Mouse (Mus musculus): ENCODE measurements around the gene Rab39. TPM values are rescaled to one million over a fixed set of nuclear protein-coding genes. Genes with fewer than 3 reads are reported as not detected.
A peak's percentile ranks its signal among the peaks of the same experiment; 100 is the strongest.

Rab39 gene
- polyA plus RNA-seq, 1 experiment from 2014 or later, result 3.6 TPM

- Histone ChIP-seq H3K9me3 (no peaks in the 10 kb centered on the region), H3K27me3 (no peaks in the 10 kb centered on the region), H3K9ac (replicated peaks) (no peak overlapping the region), H3K4me1 (replicated peaks) (no peaks in the 10 kb centered on the region), H3K27ac (no peak overlapping the region), H3K4me2 (replicated peaks) (no peak overlapping the region), H3K4me3 (replicated peaks) (no peak overlapping the region), H3K36me3 (no peaks in the 10 kb centered on the region)
- no peak for ATAC-seq
- 68% methylated on average over 4 of the region's 4 CpGs for WGBS
Measured at GRCm38 (mm10) chr9:53676921-53677320, 29.1 kb downstream of the Rab39 start.

DNA sequence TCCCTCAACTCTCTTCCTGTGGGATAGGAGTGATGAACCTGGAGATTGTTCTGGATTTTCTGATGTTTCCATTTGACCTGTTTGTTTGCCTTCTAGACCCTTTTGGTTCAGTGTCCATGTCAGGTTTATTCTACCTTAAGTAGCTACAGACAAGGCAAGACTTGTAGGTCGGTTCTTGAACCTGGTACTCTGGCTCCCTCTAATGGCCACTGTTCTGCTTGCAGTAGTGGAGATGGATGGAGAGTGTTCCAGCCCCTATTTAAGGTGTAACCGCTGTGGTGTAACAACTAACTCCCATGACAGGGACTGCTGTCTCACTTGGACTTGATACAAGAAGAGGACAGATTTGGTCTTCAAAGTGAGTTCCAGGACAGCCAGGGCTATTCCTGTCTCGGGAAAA, 32.5 kb downstream of the Rab39 start:
- no peaks in the 10 kb centered on the region for H3K9me3 ChIP-seq
- no peaks in the 10 kb centered on the region for H3K4me1 ChIP-seq (replicated peaks)
- H3K27me3 ChIP-seq, result no peaks in the 10 kb centered on the region
- no peak for ATAC-seq
- no peak overlapping the region for H3K9ac ChIP-seq (replicated peaks)
- no peak overlapping the region for H3K4me3 ChIP-seq (replicated peaks)
- WGBS, result 20% methylated on average over 3 of the region's 3 CpGs
- no peak overlapping the region for H3K4me2 ChIP-seq (replicated peaks)
- no peaks in the 10 kb centered on the region for H3K36me3 ChIP-seq
- no peak overlapping the region for H3K27ac ChIP-seq

- no peaks in the 10 kb centered on the region for H3K36me3 ChIP-seq
- H3K27ac ChIP-seq, result no peak within 1 kb of the TSS
- no peaks in the 10 kb centered on the region for H3K27me3 ChIP-seq
- peaks cover 21% of the 10 kb centered on the region for H3K4me1 ChIP-seq (replicated peaks)
- no peak within 1 kb of the TSS for H3K4me3 ChIP-seq (replicated peaks)
- no peak within 1 kb of the TSS for H3K9ac ChIP-seq (replicated peaks)
- H3K9me3 ChIP-seq, result no peaks in the 10 kb centered on the region
- WGBS, result 56% methylated on average over 5 of the region's 5 CpGs
- no peak within 1 kb of the TSS for H3K4me2 ChIP-seq (replicated peaks)
- ATAC-seq, result no peak
Measured at GRCm38 (mm10) chr9:53669680-53670219, 36.3 kb downstream of the Rab39 start, which contains the start of gene Cul5. Gene Cul5, minus strand, starts transcription at chr9:53670014.

DNA sequence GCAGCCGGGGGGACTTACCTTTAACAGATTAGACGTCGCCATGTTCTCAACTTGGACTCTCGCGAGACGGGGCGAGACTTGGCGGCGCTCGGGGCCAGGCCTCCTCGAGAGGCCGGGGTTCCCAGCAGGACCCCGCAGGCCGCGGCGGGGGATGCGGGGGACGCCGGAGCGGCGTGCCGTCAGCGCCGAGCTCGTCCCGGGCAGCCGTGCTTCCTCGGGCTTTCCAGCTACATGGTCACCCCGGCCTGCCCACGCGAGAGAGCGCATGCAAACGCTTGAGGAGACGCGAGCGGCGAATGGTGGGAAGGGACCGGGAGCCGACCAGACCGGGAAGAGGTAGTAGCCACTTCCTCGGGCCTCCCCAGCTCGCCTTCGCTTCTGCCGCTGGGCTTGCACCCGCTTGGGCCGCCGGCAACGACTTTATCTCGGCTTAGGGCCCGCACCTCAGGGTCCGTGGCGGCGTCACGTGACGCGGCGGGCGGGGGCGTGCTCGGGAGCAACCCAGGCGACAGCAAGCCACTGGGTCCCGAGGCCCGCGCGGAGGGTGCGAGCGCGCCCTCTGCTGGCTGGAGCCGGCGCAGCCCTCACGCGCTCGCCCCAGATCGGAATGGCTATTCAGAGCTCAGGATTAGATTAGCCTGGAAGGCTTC, 38.9 kb downstream of the Rab39 start:
- Histone ChIP-seq H3K4me3 (replicated peaks) (peak overlapping the region; percentile 94), H3K27ac (peak overlapping the region; percentile 97), H3K36me3 (0 out of 2 replicates have a peak, but pooled peaks cover 4% of the 10 kb centered on the region), H3K9me3 (no peaks in the 10 kb centered on the region), H3K9ac (replicated peaks) (peak overlapping the region; percentile 100), H3K4me1 (replicated peaks) (peaks cover 29% of the 10 kb centered on the region), H3K27me3 (no peaks in the 10 kb centered on the region), H3K4me2 (replicated peaks) (peak overlapping the region; percentile 85)
- under 1% methylated on average over 72 of the region's 74 CpGs for WGBS
- ATAC-seq, result peak; percentile 97

DNA sequence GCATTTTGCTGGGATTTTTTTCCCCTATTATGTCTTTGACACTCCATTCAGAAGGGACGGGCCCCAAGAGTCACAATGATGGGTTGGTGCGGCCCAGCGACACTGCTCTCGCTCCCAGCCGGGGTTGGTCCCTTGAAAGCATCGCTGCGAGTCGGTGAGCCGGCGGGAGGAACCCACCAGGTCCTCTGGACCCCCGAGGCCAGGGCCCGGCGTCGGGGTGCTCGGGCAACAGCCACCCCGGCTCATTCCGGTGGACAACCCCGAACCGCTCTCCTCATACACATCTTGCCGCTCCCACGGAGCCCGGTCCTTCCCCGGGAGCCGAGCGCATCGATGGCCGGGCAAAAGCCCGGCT, 39.4 kb downstream of the Rab39 start:
- peaks cover 29% of the 10 kb centered on the region for H3K4me1 ChIP-seq (replicated peaks)
- no peak; the same call in none of the 2 replicates for ATAC-seq

GRCm38 (mm10) chr9:53665428-53665827, 40.6 kb downstream of the Rab39 start:
- H3K9me3 ChIP-seq, result no peaks in the 10 kb centered on the region
- ATAC-seq, result no peak
- H3K36me3 ChIP-seq, result 0 out of 2 replicates have a peak, but pooled peaks cover 4% of the 10 kb centered on the region
- H3K27me3 ChIP-seq, result no peaks in the 10 kb centered on the region
- peak overlapping the region; percentile 85 for H3K4me2 ChIP-seq (replicated peaks)
- peaks cover 29% of the 10 kb centered on the region for H3K4me1 ChIP-seq (replicated peaks)
- no peak overlapping the region for H3K27ac ChIP-seq
- peak overlapping the region; percentile 94 for H3K4me3 ChIP-seq (replicated peaks)
- 0 out of 2 replicates have a peak overlapping the region, but pooled peaks have one; percentile 5 for H3K9ac ChIP-seq (replicated peaks)

More for the DNA sequence above, 39.4 kb downstream of the Rab39 start:
- no peaks in the 10 kb centered on the region for H3K27me3 ChIP-seq
- H3K36me3 ChIP-seq, result 0 out of 2 replicates have a peak, but pooled peaks cover 4% of the 10 kb centered on the region
- peak overlapping the region; percentile 85 for H3K4me2 ChIP-seq (replicated peaks)
- 0% methylated on average over 27 of the region's 28 CpGs for WGBS
- H3K27ac ChIP-seq, result peak overlapping the region; percentile 97
- H3K4me3 ChIP-seq (replicated peaks), result peak overlapping the region; percentile 94
- no peaks in the 10 kb centered on the region for H3K9me3 ChIP-seq
- H3K9ac ChIP-seq (replicated peaks), result peak overlapping the region; percentile 100

DNA sequence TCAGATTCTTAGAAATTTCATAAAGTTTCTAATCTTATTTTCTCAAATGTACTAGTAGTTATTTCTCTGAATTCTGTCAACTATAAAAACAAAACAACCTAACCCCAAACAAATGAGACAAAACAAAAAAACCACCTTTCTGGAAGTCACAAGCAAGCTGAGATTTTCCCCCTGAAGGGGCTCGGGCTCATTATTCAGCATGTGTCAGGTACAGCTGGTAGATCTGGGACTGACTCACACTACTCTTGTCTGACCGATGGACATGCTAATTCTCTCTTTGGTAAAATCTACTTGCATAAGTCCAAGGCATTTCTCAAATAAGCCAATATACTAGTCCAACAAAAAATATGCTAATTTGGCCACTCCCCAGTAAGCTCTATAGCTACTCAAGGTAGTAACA, 41.2 kb downstream of the Rab39 start:
- Histone ChIP-seq H3K9me3 (no peaks in the 10 kb centered on the region), H3K36me3 (0 out of 2 replicates have a peak, but pooled peaks cover 4% of the 10 kb centered on the region), H3K4me2 (replicated peaks) (peak overlapping the region; percentile 85; the same call in 1 of the 2 replicates), H3K4me3 (replicated peaks) (no peak overlapping the region), H3K4me1 (replicated peaks) (peaks cover 29% of the 10 kb centered on the region), H3K27me3 (no peaks in the 10 kb centered on the region), H3K27ac (no peak overlapping the region), H3K9ac (replicated peaks) (peak overlapping the region; percentile 43; the same call in 1 of the 2 replicates)
- WGBS, result 70% methylated on average over 2 of the region's 2 CpGs
- no peak for ATAC-seq

- no peak overlapping the region for H3K9ac ChIP-seq (replicated peaks)
- H3K4me1 ChIP-seq (replicated peaks), result no peaks in the 10 kb centered on the region
- no peak for ATAC-seq
- H3K27ac ChIP-seq, result no peak overlapping the region
- H3K4me3 ChIP-seq (replicated peaks), result no peak overlapping the region
- WGBS, result 97% methylated on average over 6 of the region's 6 CpGs
- H3K27me3 ChIP-seq, result no peaks in the 10 kb centered on the region
- no peak overlapping the region for H3K4me2 ChIP-seq (replicated peaks)
- H3K36me3 ChIP-seq, result peaks cover 61% of the 10 kb centered on the region
- no peaks in the 10 kb centered on the region for H3K9me3 ChIP-seq
Measured at GRCm38 (mm10) chr9:53634796-53635195, 71.2 kb downstream of the Rab39 start.

Other genes with a start within 250 kb of the Rab39 start
- gene Atm, start 169.5 kb downstream of the Rab39 start, polyA plus RNA-seq (2015; fragmentation: Nextera tagmentation; extraction: Ambion mirVana), result 14.7 and 16.2 TPM in 2 replicates
- 13.5 and 13.6 TPM in 2 replicates for gene Npat, start 169.2 kb downstream of the Rab39 start, polyA plus RNA-seq (2015; fragmentation: Nextera tagmentation; extraction: Ambion mirVana)
- 103 and 107 TPM in 2 replicates for gene Acat1, start 95.8 kb downstream of the Rab39 start, polyA plus RNA-seq (2015; fragmentation: Nextera tagmentation; extraction: Ambion mirVana)
- gene Cul5, start 36.2 kb downstream of the Rab39 start, polyA plus RNA-seq (2015; fragmentation: Nextera tagmentation; extraction: Ambion mirVana), result 45.5 and 47.3 TPM in 2 replicates
- 3.6 and 3.9 TPM in 2 replicates for gene Slc35f2, start 65.3 kb upstream of the Rab39 start, polyA plus RNA-seq (2015; fragmentation: Nextera tagmentation; extraction: Ambion mirVana)
- 0.16 TPM in 1 of 2 replicates, not detected in the other for gene Sln, start 143.9 kb upstream of the Rab39 start, polyA plus RNA-seq (2015; fragmentation: Nextera tagmentation; extraction: Ambion mirVana)